Mouse (Mus musculus) cerebellum, adult (tissue): Measurements from ENCODE around the gene Pdcd1lg2.

Experiments
- ATAC-seq: cut with Nextera tagmentation; 2 replicates; pipeline ENCODE4 v1.9.2; 2017; ENCODE audit warnings: mild to moderate bottlenecking, moderate library complexity, mixed read lengths; ENCODE audit not compliant: insufficient number of reproducible peaks, low FRiP score, low TSS enrichment

The Pdcd1lg2 gene

GRCm38 (mm10) chr19:29416393-29416902, 5.7 kb downstream of the Pdcd1lg2 start:
- ATAC-seq: no peak

- ATAC-seq: no peak
These were observed 6.5 kb downstream of the Pdcd1lg2 start for GRCm38 (mm10) chr19:29417188-29417587.

GRCm38 (mm10) chr19:29417894-29418293, 7.2 kb downstream of the Pdcd1lg2 start:
- ATAC-seq: no peak

- no peak for ATAC-seq
These were observed 8.0 kb downstream of the Pdcd1lg2 start for GRCm38 (mm10) chr19:29418661-29419115.

- no peak for ATAC-seq
These were observed 8.8 kb downstream of the Pdcd1lg2 start for GRCm38 (mm10) chr19:29419506-29419905.

GRCm38 (mm10) chr19:29419946-29420345, 9.2 kb downstream of the Pdcd1lg2 start:
- ATAC-seq: no peak

GRCm38 (mm10) chr19:29420397-29420796, 9.7 kb downstream of the Pdcd1lg2 start:
- ATAC-seq: no peak

- ATAC-seq: no peak
These were observed 11.4 kb downstream of the Pdcd1lg2 start for GRCm38 (mm10) chr19:29422013-29422645.

GRCm38 (mm10) chr19:29422796-29423195, 12.1 kb downstream of the Pdcd1lg2 start:
- no peak for ATAC-seq

- ATAC-seq: no peak
These were observed 19.8 kb downstream of the Pdcd1lg2 start for GRCm38 (mm10) chr19:29430516-29430915.

GRCm38 (mm10) chr19:29430953-29431352, 20.2 kb downstream of the Pdcd1lg2 start:
- ATAC-seq: no peak

GRCm38 (mm10) chr19:29436793-29437479, 26.2 kb downstream of the Pdcd1lg2 start:
- ATAC-seq: no peak

- no peak for ATAC-seq
These were observed 27.1 kb downstream of the Pdcd1lg2 start for GRCm38 (mm10) chr19:29437849-29438248.

- no peak for ATAC-seq
These were observed 28.5 kb downstream of the Pdcd1lg2 start for GRCm38 (mm10) chr19:29439242-29439641.

- ATAC-seq: no peak
These were observed 31.8 kb downstream of the Pdcd1lg2 start for GRCm38 (mm10) chr19:29442492-29442891.

GRCm38 (mm10) chr19:29444364-29444763, 33.6 kb downstream of the Pdcd1lg2 start:
- no peak for ATAC-seq

GRCm38 (mm10) chr19:29448373-29448772, 37.7 kb downstream of the Pdcd1lg2 start:
- no peak for ATAC-seq

- ATAC-seq: no peak
These were observed 39.7 kb downstream of the Pdcd1lg2 start for GRCm38 (mm10) chr19:29450376-29450775.

- no peak for ATAC-seq
These were observed 43.5 kb downstream of the Pdcd1lg2 start for GRCm38 (mm10) chr19:29454141-29454601.

GRCm38 (mm10) chr19:29455156-29455555, 44.4 kb downstream of the Pdcd1lg2 start:
- no peak for ATAC-seq

GRCm38 (mm10) chr19:29457982-29458381, 47.3 kb downstream of the Pdcd1lg2 start:
- no peak for ATAC-seq

- ATAC-seq: no peak
These were observed 51.7 kb downstream of the Pdcd1lg2 start for GRCm38 (mm10) chr19:29462462-29462861.
